8 mouse cellular contexts compared by ENCODE assay signal in the genomic region with DNA sequence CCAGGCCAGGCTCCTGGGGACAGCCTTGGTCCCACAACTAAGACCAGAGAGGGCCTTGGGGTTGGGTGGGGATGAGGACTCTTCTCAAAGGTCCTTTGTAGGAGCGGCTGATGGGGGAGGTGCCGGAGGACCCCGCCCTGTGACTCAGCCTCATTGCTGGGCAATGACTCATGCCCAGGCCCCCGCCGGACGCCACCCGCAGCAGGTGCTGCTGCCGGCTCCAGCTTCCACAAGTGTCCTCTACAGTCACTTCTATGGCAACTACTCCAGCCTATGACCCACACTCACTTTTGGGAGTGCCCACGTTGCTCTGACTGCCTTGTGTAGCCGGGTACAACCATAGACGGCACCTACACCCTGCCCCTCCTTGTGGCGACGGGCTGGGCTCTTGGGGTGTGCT. TPM values are rescaled to one million over a fixed set of nuclear protein-coding genes. Genes with fewer than 3 reads are reported as not detected.
DNase-seq lines count a peak whose midpoint lies in the region; ATAC-seq and TF ChIP-seq lines count a peak whose summit lies in the region.

No protein-coding gene starts in this region.

- H3K9ac ChIP-seq in forebrain, embryonic 13.5 days, result peak overlapping the region; percentile 22; the same call in 1 of the 2 replicates
- peak overlapping the region; percentile 44 for H3K9ac ChIP-seq in limb, embryonic 12.5 days (replicated peaks)
- H3K9ac ChIP-seq in midbrain, embryonic 12.5 days (replicated peaks), result no peak overlapping the region

- WGBS in forebrain, embryonic 13.5 days, result 43% methylated on average over 13 of the region's 13 CpGs
- WGBS in limb, embryonic 12.5 days, result 41% methylated on average over 13 of the region's 13 CpGs
- 47% methylated on average over 13 of the region's 13 CpGs for WGBS in midbrain, embryonic 12.5 days

- peak; percentile 82 to 87 for DNase-seq in urinary bladder, postnatal 36 days (ENCODE audit: low spot score in 2 of 2)
- DNase-seq in thymus, postnatal 0 days (ENCODE audit: low spot score), result no peak

- TF ChIP-seq CTCF in E14TG2a.4 (conservative IDR thresholded peaks at IDR 0.05; ENCODE audit: low read length), result no peak

- H3K36me3 ChIP-seq in E14TG2a.4 (ENCODE audit: insufficient read depth, low read length), result no peaks in the 10 kb centered on the region
- no peaks in the 10 kb centered on the region for H3K36me3 ChIP-seq in forebrain, embryonic 13.5 days (ENCODE audit: poor library complexity, severe bottlenecking)
- no peaks in the 10 kb centered on the region for H3K36me3 ChIP-seq in limb, embryonic 12.5 days
- no peaks in the 10 kb centered on the region for H3K36me3 ChIP-seq in midbrain, embryonic 12.5 days

- peak overlapping the region; percentile 44 for H3K4me2 ChIP-seq in forebrain, embryonic 13.5 days
- H3K4me2 ChIP-seq in limb, embryonic 12.5 days, result peak overlapping the region; percentile 55
- peak overlapping the region; percentile 37 for H3K4me2 ChIP-seq in midbrain, embryonic 12.5 days (replicated peaks)

- peak; percentile 8 for ATAC-seq in activated CD4-positive, CD25-positive, alpha-beta regulatory T cell, adult 4 months
- peak; percentile 46; the same call in 1 of the 2 replicates for ATAC-seq in forebrain, embryonic 13.5 days
- peak; percentile 50 to 53 for ATAC-seq in hematopoietic stem cell, adult 5-6 weeks (replicated peaks in 1 of 2; ENCODE audit: insufficient read depth in 1 of 2, low FRiP score in 2 of 2, low TSS enrichment in 1 of 2, low read depth in 1 of 2, poor library complexity in 2 of 2, severe bottlenecking in 2 of 2)
- peak; percentile 63; the same call in 1 of the 2 replicates for ATAC-seq in limb, embryonic 12.5 days (ENCODE audit: insufficient number of reproducible peaks, insufficient read depth, low FRiP score, low TSS enrichment, low read depth)
- ATAC-seq in midbrain, embryonic 12.5 days (ENCODE audit: low FRiP score, low read depth), result peak; percentile 45

- H3K4me3 ChIP-seq in E14TG2a.4 (replicated peaks; ENCODE audit: low read length), result peak overlapping the region; percentile 78
- H3K4me3 ChIP-seq in forebrain, embryonic 13.5 days, result 0 out of 2 replicates have a peak overlapping the region, but pooled peaks have one; percentile 9
- no peak overlapping the region; the same call in 1 of the 2 replicates for H3K4me3 ChIP-seq in limb, embryonic 12.5 days (replicated peaks)
- H3K4me3 ChIP-seq in midbrain, embryonic 12.5 days, result no peak overlapping the region

- no peaks in the 10 kb centered on the region for H3K27me3 ChIP-seq in E14TG2a.4 (ENCODE audit: insufficient read depth, low read length)
- H3K27me3 ChIP-seq in forebrain, embryonic 13.5 days, result no peaks in the 10 kb centered on the region
- H3K27me3 ChIP-seq in limb, embryonic 12.5 days, result no peaks in the 10 kb centered on the region
- H3K27me3 ChIP-seq in midbrain, embryonic 12.5 days, result peaks cover 28% of the 10 kb centered on the region

- H3K27ac ChIP-seq in forebrain, embryonic 13.5 days, result peak overlapping the region; percentile 58
- peak overlapping the region; percentile 80 for H3K27ac ChIP-seq in limb, embryonic 12.5 days
- peak overlapping the region; percentile 0 for H3K27ac ChIP-seq in midbrain, embryonic 12.5 days (replicated peaks)

- no peaks in the 10 kb centered on the region for H3K9me3 ChIP-seq in E14TG2a.4 (ENCODE audit: low read length)
- no peaks in the 10 kb centered on the region for H3K9me3 ChIP-seq in forebrain, embryonic 13.5 days (replicated peaks)
- no peaks in the 10 kb centered on the region for H3K9me3 ChIP-seq in limb, embryonic 12.5 days
- no peaks in the 10 kb centered on the region for H3K9me3 ChIP-seq in midbrain, embryonic 12.5 days

- H3K4me1 ChIP-seq in E14TG2a.4 (replicated peaks; ENCODE audit: low read depth, low read length), result peaks cover 83% of the 10 kb centered on the region
- H3K4me1 ChIP-seq in forebrain, embryonic 13.5 days, result peaks cover 24% of the 10 kb centered on the region
- peaks cover 26% of the 10 kb centered on the region for H3K4me1 ChIP-seq in limb, embryonic 12.5 days (replicated peaks)
- peaks cover 15% of the 10 kb centered on the region for H3K4me1 ChIP-seq in midbrain, embryonic 12.5 days

RNA-seq across cellular contexts. Expression of a gene that starts 7.0 kb away (rescaled TPM):
- polyA plus RNA-seq in activated CD4-positive, CD25-positive, alpha-beta regulatory T cell, adult 4 months (2017; shearing (Covaris generic)), result 1 to 10 TPM in 1 of 2 experiments, not detected in 1; 1.1 TPM
- 4.7 and 6.5 TPM in 2 replicates for polyA plus RNA-seq in forebrain, embryonic 13.5 days (2015; fragmentation: Nextera tagmentation; extraction: Ambion mirVana)
- not detected in 2 replicates for total RNA-seq in hematopoietic stem cell, adult 5-6 weeks (2017)
- polyA plus RNA-seq in limb, embryonic 12.5 days (2016; fragmentation: Nextera tagmentation; extraction: Ambion mirVana), result 3.3 and 5.5 TPM in 2 replicates
- polyA plus RNA-seq in midbrain, embryonic 12.5 days (2016; fragmentation: Nextera tagmentation; extraction: Ambion mirVana), result 4.5 and 8.3 TPM in 2 replicates
- polyA plus RNA-seq in thymus, postnatal 0 days (2015; fragmentation: Nextera tagmentation; extraction: Ambion mirVana), result 5.3 and 6.2 TPM in 2 replicates

RNA-seq across cellular contexts. Expression of a gene that starts 44.2 kb away (rescaled TPM):
- polyA plus RNA-seq in activated CD4-positive, CD25-positive, alpha-beta regulatory T cell, adult 4 months (2017; shearing (Covaris generic)), result 1 to 10 TPM in 1 of 2 experiments, under 1 TPM in 1; 0.40 to 1.2 TPM
- 2.2 and 2.3 TPM in 2 replicates for polyA plus RNA-seq in forebrain, embryonic 13.5 days (2015; fragmentation: Nextera tagmentation; extraction: Ambion mirVana)
- 2.7 and 3.8 TPM in 2 replicates for total RNA-seq in hematopoietic stem cell, adult 5-6 weeks (2017)
- 1.6 TPM in 2 replicates for polyA plus RNA-seq in limb, embryonic 12.5 days (2016; fragmentation: Nextera tagmentation; extraction: Ambion mirVana)
- 2.4 TPM in 2 replicates for polyA plus RNA-seq in midbrain, embryonic 12.5 days (2016; fragmentation: Nextera tagmentation; extraction: Ambion mirVana)
- 1.3 and 1.4 TPM in 2 replicates for polyA plus RNA-seq in thymus, postnatal 0 days (2015; fragmentation: Nextera tagmentation; extraction: Ambion mirVana)

RNA-seq across cellular contexts. Expression of a gene that starts 44.3 kb away (rescaled TPM):
- 10 to 100 TPM; 14.9 to 16.0 TPM for polyA plus RNA-seq in activated CD4-positive, CD25-positive, alpha-beta regulatory T cell, adult 4 months (2017; shearing (Covaris generic))
- polyA plus RNA-seq in forebrain, embryonic 13.5 days (2015; fragmentation: Nextera tagmentation; extraction: Ambion mirVana), result 18.6 and 24.1 TPM in 2 replicates
- total RNA-seq in hematopoietic stem cell, adult 5-6 weeks (2017), result 5.8 and 7.0 TPM in 2 replicates
- polyA plus RNA-seq in limb, embryonic 12.5 days (2016; fragmentation: Nextera tagmentation; extraction: Ambion mirVana), result 26.2 and 28.7 TPM in 2 replicates
- polyA plus RNA-seq in midbrain, embryonic 12.5 days (2016; fragmentation: Nextera tagmentation; extraction: Ambion mirVana), result 19.0 and 19.5 TPM in 2 replicates
- polyA plus RNA-seq in thymus, postnatal 0 days (2015; fragmentation: Nextera tagmentation; extraction: Ambion mirVana), result 18.9 and 20.1 TPM in 2 replicates

RNA-seq across cellular contexts. Expression of a gene that starts 44.8 kb away (rescaled TPM):
- polyA plus RNA-seq in activated CD4-positive, CD25-positive, alpha-beta regulatory T cell, adult 4 months (2017; shearing (Covaris generic)), result 1 to 10 TPM; 3.1 to 5.5 TPM
- 43.1 and 44.0 TPM in 2 replicates for polyA plus RNA-seq in forebrain, embryonic 13.5 days (2015; fragmentation: Nextera tagmentation; extraction: Ambion mirVana)
- total RNA-seq in hematopoietic stem cell, adult 5-6 weeks (2017), result 6.8 and 13.4 TPM in 2 replicates
- 33.1 and 34.3 TPM in 2 replicates for polyA plus RNA-seq in limb, embryonic 12.5 days (2016; fragmentation: Nextera tagmentation; extraction: Ambion mirVana)
- polyA plus RNA-seq in midbrain, embryonic 12.5 days (2016; fragmentation: Nextera tagmentation; extraction: Ambion mirVana), result 55.3 and 55.7 TPM in 2 replicates
- 12.7 and 13.2 TPM in 2 replicates for polyA plus RNA-seq in thymus, postnatal 0 days (2015; fragmentation: Nextera tagmentation; extraction: Ambion mirVana)

RNA-seq across cellular contexts. Expression of a gene that starts 57.5 kb away (rescaled TPM):
- polyA plus RNA-seq in activated CD4-positive, CD25-positive, alpha-beta regulatory T cell, adult 4 months (2017; shearing (Covaris generic)), result 100 to 1,000 TPM; 382 to 385 TPM
- 294 and 310 TPM in 2 replicates for polyA plus RNA-seq in forebrain, embryonic 13.5 days (2015; fragmentation: Nextera tagmentation; extraction: Ambion mirVana)
- total RNA-seq in hematopoietic stem cell, adult 5-6 weeks (2017), result 68.7 and 88.1 TPM in 2 replicates
- polyA plus RNA-seq in limb, embryonic 12.5 days (2016; fragmentation: Nextera tagmentation; extraction: Ambion mirVana), result 338 and 352 TPM in 2 replicates
- polyA plus RNA-seq in midbrain, embryonic 12.5 days (2016; fragmentation: Nextera tagmentation; extraction: Ambion mirVana), result 268 TPM in 2 replicates
- 403 and 424 TPM in 2 replicates for polyA plus RNA-seq in thymus, postnatal 0 days (2015; fragmentation: Nextera tagmentation; extraction: Ambion mirVana)

Comparison
In these comparisons a context has a peak if more than half of its experiments do, and no peak if none do; other contexts are left out.
1. H3K4me3 ChIP-seq: peak in E14TG2a.4 (single experiment) and forebrain, embryonic 13.5 days (single experiment); none in limb, embryonic 12.5 days (single experiment) and midbrain, embryonic 12.5 days (single experiment).
2. ATAC-seq: peak in every context shown above with its lines; median percentile 63 in limb, embryonic 12.5 days; 52 in hematopoietic stem cell, adult 5-6 weeks; 46 in forebrain, embryonic 13.5 days; 45 in midbrain, embryonic 12.5 days; 8 in activated CD4-positive, CD25-positive, alpha-beta regulatory T cell, adult 4 months.
3. H3K27ac ChIP-seq: peak in every context shown above with its lines; median percentile 80 in limb, embryonic 12.5 days; 58 in forebrain, embryonic 13.5 days; 0 in midbrain, embryonic 12.5 days.
4. Peak in every context shown above with its lines, with median percentiles within 50 percentile points of each other: H3K4me2 ChIP-seq.